Mouse (Mus musculus) T-cell, adult 66 days (primary cell): ENCODE data around the gene Rpp40. TPM values are rescaled to one million over a fixed set of nuclear protein-coding genes. Genes with fewer than 3 reads are reported as not detected.

ENCODE experiments used
- total RNA-seq, 2 experiments: library from RNA; stranded (reverse); gene quantifications; 3 replicates in 1 of 2; 4 replicates in 1 of 2; pipeline ENCODE4 v1.2.4; 2023

Rpp40 gene
- 1 to 10 TPM; 6.3 to 7.3 TPM for total RNA-seq

DNA sequence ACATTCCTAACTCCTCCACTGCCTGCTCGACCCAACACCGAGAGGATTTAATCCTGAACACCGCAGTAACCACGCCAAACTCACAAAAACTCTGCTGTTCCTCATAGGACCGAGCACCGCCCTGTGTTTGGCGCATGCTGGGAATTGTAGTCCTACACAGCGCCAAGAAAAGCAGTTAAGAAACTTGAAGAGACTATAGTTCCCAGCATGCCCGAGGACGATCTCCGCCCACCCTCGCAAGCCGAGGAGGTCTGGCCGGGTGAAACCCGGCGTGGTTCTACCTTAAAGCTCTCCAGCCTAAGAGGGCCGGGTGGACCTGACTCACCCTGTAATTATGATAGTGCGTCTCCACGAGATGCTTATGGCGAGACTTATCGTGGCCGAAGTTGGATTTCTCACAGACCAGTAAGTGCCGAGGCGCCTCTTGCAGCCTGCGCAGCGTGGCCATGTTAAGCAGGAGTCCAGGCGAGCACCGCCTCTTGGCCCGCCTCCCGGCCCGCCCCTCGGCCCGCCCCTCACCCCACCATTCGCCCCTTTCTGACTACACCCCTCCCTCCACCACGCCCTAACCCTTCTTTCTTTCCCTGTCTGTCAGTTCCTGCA, at the start of gene Rpp40:
TSS of gene Rpp40 (minus strand) at position 481 of the 603 bp plus-strand sequence.

Other genes with a start within 250 kb of the Rpp40 start
- gene Cdyl, start 246.5 kb downstream of the Rpp40 start, total RNA-seq: 10 to 100 TPM; 19.9 to 22.6 TPM
- gene Ppp1r3g, start 52.5 kb upstream of the Rpp40 start, total RNA-seq: under 1 TPM in 1 of 2 experiments, not detected in 1; 0.62 TPM
- gene Fars2, start 211.1 kb upstream of the Rpp40 start, total RNA-seq: 10 to 100 TPM; 50.6 to 53.6 TPM
- 1 to 10 TPM; 7.8 to 9.1 TPM for gene Lyrm4, start 211.2 kb upstream of the Rpp40 start, total RNA-seq